Mouse (Mus musculus): ENCODE data around the gene Cd302. TPM values are rescaled to one million over a fixed set of nuclear protein-coding genes. Genes with fewer than 3 reads are reported as not detected.

The Cd302 gene
- total and polyA plus RNA-seq, 2 experiments from 2014 or later = 6.6 to 26.3 TPM

GRCm38 (mm10) chr2:60203733-60204132 lies 80.6 kb downstream of the Cd302 start:
- no peaks in the 10 kb centered on the region for H3K36me3 ChIP-seq (ENCODE audit: insufficient read depth, low read length)
- WGBS = 98% methylated on average over 4 of the region's 4 CpGs

GRCm38 (mm10) chr2:60202900-60203530 lies 81.3 kb downstream of the Cd302 start:
- no peak for DNase-seq (ENCODE audit: low spot score)
- Histone ChIP-seq H3K4me3 (ENCODE audit: low read length) (no peak overlapping the region), H3K4me2 (ENCODE audit: low read depth, low read length) (no peak overlapping the region), H3K36me3 (ENCODE audit: insufficient read depth, low read length) (no peaks in the 10 kb centered on the region), H3K9me3 (ENCODE audit: low read length) (no peaks in the 10 kb centered on the region), H3K27ac (no peak overlapping the region), H3K27me3 (ENCODE audit: insufficient read depth, low read length) (no peaks in the 10 kb centered on the region), H3K9ac (replicated peaks; ENCODE audit: low read length) (no peak overlapping the region), H3K4me1 (ENCODE audit: insufficient read depth, low read length) (0 out of 2 replicates have a peak, but pooled peaks cover 5% of the 10 kb centered on the region)
- ATAC-seq = no peak
- WGBS = 91% methylated on average over 8 of the region's 8 CpGs
- TF ChIP-seq CTCF (IDR thresholded peaks at IDR 0.05; ENCODE audit: low read depth) = no peak

More at GRCm38 (mm10) chr2:60203733-60204132, 80.6 kb downstream of the Cd302 start:
- H3K4me3 ChIP-seq (ENCODE audit: low read length) = no peak overlapping the region
- no peak overlapping the region for H3K4me2 ChIP-seq (ENCODE audit: low read depth, low read length)
- 0 out of 2 replicates have a peak, but pooled peaks cover 9% of the 10 kb centered on the region for H3K4me1 ChIP-seq (ENCODE audit: insufficient read depth, low read length)
- no peak for TF ChIP-seq CTCF (IDR thresholded peaks at IDR 0.05; ENCODE audit: low read depth)
- no peaks in the 10 kb centered on the region for H3K9me3 ChIP-seq (ENCODE audit: low read length)
- ATAC-seq (no peak), DNase-seq (ENCODE audit: low spot score) (no peak)
- no peak overlapping the region for H3K9ac ChIP-seq (replicated peaks; ENCODE audit: low read length)
- no peaks in the 10 kb centered on the region for H3K27me3 ChIP-seq (ENCODE audit: insufficient read depth, low read length)
- no peak overlapping the region for H3K27ac ChIP-seq

Other genes with a start within 250 kb of the Cd302 start
- 62.3 and 79.4 TPM in 2 replicates for gene Baz2b, start 74.6 kb downstream of the Cd302 start, total RNA-seq (2014; rRNA removed)
- 71.3 and 74.7 TPM in 2 replicates for gene Baz2b, start 74.6 kb downstream of the Cd302 start, polyA plus RNA-seq (2015; fragmentation: Nextera tagmentation; extraction: Ambion mirVana)
- 57.5 and 77.2 TPM in 2 replicates for gene March7, start 74.6 kb downstream of the Cd302 start, total RNA-seq (2014; rRNA removed)
- gene March7, start 74.6 kb downstream of the Cd302 start, polyA plus RNA-seq (2015; fragmentation: Nextera tagmentation; extraction: Ambion mirVana) = 79.4 and 81.2 TPM in 2 replicates
- gene Ly75, start 98.8 kb upstream of the Cd302 start, total RNA-seq (2014; rRNA removed) = 2.5 and 2.6 TPM in 2 replicates
- 1.8 and 2.0 TPM in 2 replicates for gene Ly75, start 98.8 kb upstream of the Cd302 start, polyA plus RNA-seq (2015; fragmentation: Nextera tagmentation; extraction: Ambion mirVana)

All from hindbrain, postnatal 0 days (tissue).